Mouse (Mus musculus) G1E-ER4 (cell line): ENCODE data around the gene Qsox2. TPM values are rescaled to one million over a fixed set of nuclear protein-coding genes. Genes with fewer than 3 reads are reported as not detected.

Experiments used
- GATA1 ChIP-seq: IDR thresholded peaks from one replicate; pipeline ENCODE4 v1.8.0; 2012; ENCODE audit warnings: low read length, inconsistent platforms
- polyA plus RNA-seq: library from polyadenylated mRNA; stranded (reverse); fragments of >175 nt; gene quantifications from 2 replicates; pipeline ENCODE4 v1.2.3, GENCODE M21; 2012

The Qsox2 gene
- 7.2 and 7.6 TPM in 2 replicates for polyA plus RNA-seq

GRCm38 (mm10) chr2:26237290-26237782 is at the start of gene Qsox2:
Gene Qsox2, minus strand, starts transcription at chr2:26237525.
- TF ChIP-seq GATA1, result no peak

GRCm38 (mm10) chr2:26286391-26286790 is 49.1 kb upstream of the Qsox2 start:
- TF ChIP-seq GATA1, result no peak

- no peak for TF ChIP-seq GATA1
Observed at GRCm38 (mm10) chr2:26285804-26286203, 48.5 kb upstream of the Qsox2 start.

- no peak for TF ChIP-seq GATA1
Observed at GRCm38 (mm10) chr2:26280594-26280993, 43.3 kb upstream of the Qsox2 start.

GRCm38 (mm10) chr2:26279712-26280111 is 42.4 kb upstream of the Qsox2 start:
- no peak for TF ChIP-seq GATA1

- TF ChIP-seq GATA1, result no peak
Observed at GRCm38 (mm10) chr2:26273611-26274010, 36.3 kb upstream of the Qsox2 start.

- TF ChIP-seq GATA1, result no peak
Observed at GRCm38 (mm10) chr2:26268216-26268615, 30.9 kb upstream of the Qsox2 start.

GRCm38 (mm10) chr2:26266066-26266742 is 28.9 kb upstream of the Qsox2 start:
- TF ChIP-seq GATA1, result no peak

- TF ChIP-seq GATA1, result no peak
Observed at GRCm38 (mm10) chr2:26265095-26265494, 27.8 kb upstream of the Qsox2 start.

GRCm38 (mm10) chr2:26264646-26265045 is 27.3 kb upstream of the Qsox2 start:
- no peak for TF ChIP-seq GATA1

GRCm38 (mm10) chr2:26257315-26258096 is 20.2 kb upstream of the Qsox2 start:
- TF ChIP-seq GATA1, result no peak

- no peak for TF ChIP-seq GATA1
Observed at GRCm38 (mm10) chr2:26254816-26255215, 17.5 kb upstream of the Qsox2 start.

GRCm38 (mm10) chr2:26252514-26253206 is 15.3 kb upstream of the Qsox2 start:
- no peak for TF ChIP-seq GATA1

- no peak for TF ChIP-seq GATA1
Observed at GRCm38 (mm10) chr2:26247531-26247930, 10.2 kb upstream of the Qsox2 start.

- no peak for TF ChIP-seq GATA1
Observed at GRCm38 (mm10) chr2:26240841-26241240, 3.5 kb upstream of the Qsox2 start.

- TF ChIP-seq GATA1, result no peak
Observed at GRCm38 (mm10) chr2:26240330-26240729, 3.0 kb upstream of the Qsox2 start.
